Mouse (Mus musculus) spleen, postnatal 36 days (tissue): ENCODE results near the gene Spa17.

ENCODE experiments used
- DNase-seq, 2 experiments: peaks; one replicate each; pipeline ENCODE4 v3.0.0; 2022; ENCODE audit warnings: low spot score in 2 of 2, mixed read lengths in 1 of 2

The Spa17 gene

GRCm38 (mm10) chr9:37613182-37613910, at the start of gene Spa17:
Spa17 (minus strand) TSS chr9:37613722.
- peak; percentile 87 to 91 for DNase-seq

GRCm38 (mm10) chr9:37663210-37663609, 49.7 kb upstream of the Spa17 start:
- no peak for DNase-seq

GRCm38 (mm10) chr9:37659413-37659812, 45.9 kb upstream of the Spa17 start:
- no peak for DNase-seq

GRCm38 (mm10) chr9:37656931-37657481, 43.5 kb upstream of the Spa17 start, which contains the start of gene Tbrg1:
Tbrg1 (minus strand) TSS chr9:37657312.
- peak; percentile 56 to 62 for DNase-seq

GRCm38 (mm10) chr9:37656439-37656881, 42.9 kb upstream of the Spa17 start:
- DNase-seq = peak; percentile 35 to 48

GRCm38 (mm10) chr9:37655961-37656360, 42.4 kb upstream of the Spa17 start:
- DNase-seq = peak in 1 of 2 experiments; percentile 3

GRCm38 (mm10) chr9:37653836-37654235, 40.3 kb upstream of the Spa17 start:
- DNase-seq = no peak

GRCm38 (mm10) chr9:37650639-37651038, 37.1 kb upstream of the Spa17 start:
- no peak for DNase-seq

- DNase-seq = no peak
Measured at GRCm38 (mm10) chr9:37646246-37646645, 32.7 kb upstream of the Spa17 start.

GRCm38 (mm10) chr9:37638721-37639120, 25.2 kb upstream of the Spa17 start:
- no peak for DNase-seq

- no peak for DNase-seq
Measured at GRCm38 (mm10) chr9:37636800-37637542, 23.4 kb upstream of the Spa17 start.

- DNase-seq = peak in 1 of 2 experiments; percentile 37
Measured at GRCm38 (mm10) chr9:37636335-37636734, 22.8 kb upstream of the Spa17 start.

GRCm38 (mm10) chr9:37634269-37634668, 20.7 kb upstream of the Spa17 start:
- no peak for DNase-seq

GRCm38 (mm10) chr9:37632305-37632704, 18.8 kb upstream of the Spa17 start:
- DNase-seq = no peak

- no peak for DNase-seq
Measured at GRCm38 (mm10) chr9:37629941-37630340, 16.4 kb upstream of the Spa17 start.

GRCm38 (mm10) chr9:37628581-37628980, 15.1 kb upstream of the Spa17 start:
- no peak for DNase-seq

- no peak for DNase-seq
Measured at GRCm38 (mm10) chr9:37627263-37627662, 13.7 kb upstream of the Spa17 start.

GRCm38 (mm10) chr9:37626103-37626567, 12.6 kb upstream of the Spa17 start:
- no peak for DNase-seq

GRCm38 (mm10) chr9:37625641-37626040, 12.1 kb upstream of the Spa17 start:
- DNase-seq = no peak

GRCm38 (mm10) chr9:37625129-37625528, 11.6 kb upstream of the Spa17 start:
- peak in 1 of 2 experiments; percentile 17 for DNase-seq

GRCm38 (mm10) chr9:37624502-37624901, 11.0 kb upstream of the Spa17 start:
- DNase-seq = no peak

- DNase-seq = no peak
Measured at GRCm38 (mm10) chr9:37623981-37624380, 10.5 kb upstream of the Spa17 start.
